Mouse (Mus musculus) mouse embryonic stem cell (cell line): ENCODE results near the gene Arhgef26.

Experiments used
- in situ Hi-C, 2 experiments: fragments of 300-500 bp; cut with MboI; formaldehyde crosslinking; loops; 1 replicate in 1 of 2; 3 replicates in 1 of 2; pipeline ENCODE4 v1.14.3; 2019 to 2020; ENCODE audit warnings: low sequenced_read_pairs in 2 of 2, low pct_unique_long_range_greater_than_20kb in 1 of 2, mixed read lengths in 1 of 2; ENCODE audit not compliant: unreplicated experiment in 1 of 2

The Arhgef26 gene

DNA sequence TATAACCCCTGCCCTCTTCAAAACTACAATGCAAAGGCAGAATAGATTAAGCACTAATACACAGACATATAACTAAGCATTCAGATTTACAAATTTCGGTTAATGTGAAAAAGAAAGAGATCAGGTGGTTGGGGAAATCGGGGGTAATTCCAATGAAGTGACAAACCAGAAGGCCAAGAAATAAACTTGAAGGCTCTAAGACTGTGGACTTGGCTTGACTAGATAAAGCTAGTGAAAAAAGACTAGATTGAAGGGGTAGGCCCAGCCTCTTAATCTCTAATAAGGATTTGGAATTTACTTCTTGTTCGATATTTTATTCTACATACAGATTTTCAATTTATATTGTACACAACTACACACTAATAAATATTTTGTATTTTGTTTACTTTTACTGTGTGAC, at the start of gene Arhgef26:
Gene Arhgef26, plus strand, starts transcription at position 301 of the 400 bp plus-strand sequence.
- in situ Hi-C loops, result no loop called here

DNA sequence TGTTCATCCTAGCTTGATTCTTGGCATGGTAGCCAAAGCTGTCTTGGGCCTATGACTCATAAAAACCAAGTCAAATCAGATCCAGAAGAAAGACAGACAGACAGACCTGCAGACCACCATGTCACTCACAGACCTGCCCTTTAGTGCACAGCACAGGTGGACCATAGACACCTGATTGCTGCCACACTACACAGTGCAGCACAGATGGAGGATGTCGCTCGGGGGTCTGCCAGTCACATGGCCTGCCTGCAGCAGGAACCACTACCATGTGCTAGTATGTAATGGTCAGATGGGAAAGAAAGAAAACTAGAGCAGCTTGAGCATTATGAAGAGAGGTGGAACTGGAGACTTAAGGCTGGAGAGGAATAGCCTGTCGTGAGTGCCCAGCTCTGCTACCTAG, 27.7 kb upstream of the Arhgef26 start:
- in situ Hi-C loops, result no loop called here

DNA sequence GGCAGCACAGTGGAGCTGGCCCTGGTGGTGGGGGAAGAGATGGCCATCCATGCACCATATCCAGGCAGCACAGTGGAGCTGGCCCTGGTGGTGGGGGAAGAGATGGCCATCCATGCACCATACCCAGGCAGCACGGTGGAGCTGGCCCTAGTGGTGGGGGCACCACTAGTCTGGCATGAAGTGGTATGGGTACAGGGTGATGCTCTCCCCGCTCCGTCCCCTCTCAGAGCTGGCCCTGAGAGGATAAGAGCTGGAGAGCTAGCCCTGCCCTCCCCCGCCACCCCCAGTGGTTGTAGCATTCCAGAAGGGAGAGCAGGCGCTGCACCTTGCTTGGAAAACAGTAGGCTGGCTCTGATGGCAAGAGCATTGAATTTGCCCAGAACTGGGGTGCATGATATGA, 26.9 kb upstream of the Arhgef26 start:
- in situ Hi-C loops, result no loop called here

DNA sequence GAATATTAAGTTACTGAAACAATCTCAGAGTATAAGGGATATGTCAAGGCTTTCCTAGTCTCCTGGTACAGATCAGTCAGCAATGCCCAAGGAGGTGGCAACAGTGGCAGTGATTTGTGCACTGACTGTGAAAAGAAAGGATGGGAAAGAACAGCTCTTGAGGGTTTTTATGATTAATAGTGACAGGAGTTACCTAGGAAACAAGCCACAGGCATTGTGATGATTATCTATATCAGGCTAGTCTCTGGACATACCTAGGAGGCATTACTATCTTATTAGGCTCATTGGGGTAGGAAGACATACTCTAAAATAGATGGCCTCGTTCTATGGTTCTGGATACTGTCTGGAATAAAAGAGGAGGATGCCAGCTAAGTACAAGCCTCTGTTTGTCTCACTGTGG, 13.4 kb upstream of the Arhgef26 start:
- in situ Hi-C loops, result no loop called here

DNA sequence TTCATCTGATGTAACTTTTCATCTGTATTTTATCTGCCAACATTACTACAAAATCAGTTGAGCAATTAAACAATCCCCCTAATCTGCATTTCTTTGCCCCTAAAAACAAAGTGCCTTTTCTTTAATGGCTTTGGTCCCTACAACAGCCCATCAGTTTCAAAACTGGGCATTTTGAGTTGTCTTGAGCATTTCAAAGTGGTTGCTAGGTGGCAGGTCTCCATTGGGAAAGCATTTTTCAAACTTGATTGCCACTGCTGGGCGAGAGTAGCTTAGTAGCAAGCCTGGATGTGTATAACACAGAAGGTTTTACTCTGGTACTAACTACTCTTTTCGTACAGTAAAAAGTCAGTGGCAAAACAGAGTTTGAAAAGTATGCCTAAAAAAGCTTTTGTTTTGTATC, 10.2 kb upstream of the Arhgef26 start:
- in situ Hi-C loops, result no loop called here

DNA sequence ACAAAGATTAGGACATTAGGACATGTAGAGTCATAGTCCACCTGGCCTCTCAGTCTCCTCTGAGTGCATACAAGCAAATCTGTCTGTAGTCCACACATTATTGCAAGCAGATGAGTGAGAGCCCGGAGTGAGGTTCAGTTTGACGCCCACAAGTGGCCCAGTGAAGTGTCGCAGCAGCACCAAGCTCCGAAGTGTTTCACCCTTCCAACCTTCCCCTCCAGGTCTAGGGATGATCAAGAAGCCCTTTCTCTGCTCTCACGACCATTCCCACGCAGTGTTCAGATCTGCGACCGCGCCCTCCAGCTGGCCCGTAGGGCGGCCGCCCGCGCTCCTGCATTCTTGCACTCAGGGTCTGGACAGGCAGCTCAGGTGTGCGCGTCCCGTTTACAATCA, 313 bp downstream of the Arhgef26 start:
- in situ Hi-C loops, result no loop called here

DNA sequence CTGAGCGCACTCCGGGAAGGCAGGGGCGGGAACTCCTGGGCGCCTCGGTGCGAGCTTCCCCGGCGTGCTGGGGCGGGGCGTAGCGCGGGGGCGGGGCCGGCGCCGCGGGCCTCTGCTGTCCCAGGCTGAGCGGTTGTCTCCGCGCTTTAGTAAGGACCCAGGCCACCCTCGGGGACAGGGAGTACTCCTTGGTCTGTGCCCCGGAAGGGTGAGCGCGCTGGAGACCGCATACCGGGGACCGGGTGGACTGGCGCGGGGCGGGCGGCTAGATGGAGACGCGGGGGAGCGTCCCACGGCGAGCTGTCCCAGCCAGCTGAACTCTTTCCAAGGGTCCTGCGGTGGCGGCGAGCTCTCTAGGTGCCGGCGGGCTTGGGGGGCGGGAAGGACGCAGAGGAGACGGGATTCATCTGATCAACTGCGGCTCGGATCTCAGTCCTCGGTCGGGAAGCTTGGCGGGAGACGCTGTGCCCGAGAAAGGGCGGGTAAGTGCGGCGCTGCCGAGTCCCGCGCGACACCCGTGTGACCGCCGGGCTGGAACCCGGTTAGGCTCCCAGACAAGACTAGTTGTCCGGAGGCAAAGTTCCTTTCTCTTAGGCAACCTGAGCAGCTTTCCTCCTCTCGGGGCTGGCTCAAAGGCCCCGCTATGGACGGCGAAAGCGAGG, 841 bp downstream of the Arhgef26 start:
- in situ Hi-C loops, result no loop called here

DNA sequence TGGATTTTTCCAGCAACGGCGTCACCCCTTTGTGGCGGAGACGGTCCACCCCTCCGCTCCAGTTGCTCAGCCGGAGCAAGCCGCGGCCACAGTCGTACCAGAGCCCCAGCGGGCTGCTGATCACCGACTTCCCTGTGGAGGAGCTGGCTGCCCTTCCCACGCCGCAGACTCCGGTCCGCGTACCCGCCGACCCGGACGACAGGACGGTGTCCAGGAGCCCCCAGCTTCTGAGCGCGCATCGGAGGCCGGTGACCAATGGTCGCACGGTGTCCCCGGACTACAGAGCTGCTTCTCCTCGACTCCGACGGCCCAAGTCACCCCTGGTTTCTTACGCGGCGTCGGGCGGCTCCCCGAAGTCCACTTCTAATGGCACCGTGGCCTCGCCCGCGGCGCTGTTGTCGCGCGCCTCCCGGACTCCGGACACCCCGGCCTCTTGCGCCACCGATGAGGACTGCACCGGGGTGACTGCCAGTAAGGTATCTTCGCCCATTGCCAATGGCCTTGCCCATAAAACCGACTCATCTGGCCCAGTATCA, 1.4 kb downstream of the Arhgef26 start:
- in situ Hi-C loops, result no loop called here

DNA sequence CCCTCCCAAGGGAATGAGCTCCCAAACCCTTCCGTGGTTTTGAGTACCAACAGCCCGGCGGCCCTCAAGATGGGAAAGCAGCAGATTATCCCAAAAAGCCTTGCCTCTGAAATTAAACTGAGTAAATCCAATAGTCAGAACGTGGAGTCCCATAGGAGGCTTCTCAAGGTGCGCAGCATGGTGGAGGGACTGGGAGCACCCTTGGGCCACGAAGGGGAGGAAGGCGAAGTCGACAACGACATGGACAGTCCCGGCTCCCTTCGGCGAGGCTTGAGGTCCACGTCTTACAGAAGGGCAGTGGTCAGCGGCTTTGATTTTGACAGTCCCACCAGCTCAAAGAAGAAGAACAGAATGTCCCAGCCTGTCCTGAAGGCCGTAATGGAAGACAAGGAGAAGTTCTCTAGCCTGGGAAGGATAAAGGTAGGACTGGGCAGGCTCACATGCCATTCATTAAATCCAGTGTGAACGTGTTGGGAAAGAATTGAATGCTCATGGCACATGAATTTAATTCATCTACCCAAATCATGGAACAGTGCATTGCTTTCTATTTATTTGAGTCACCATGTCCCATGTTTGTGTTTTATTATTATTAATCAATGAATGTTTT, 2.1 kb downstream of the Arhgef26 start:
- in situ Hi-C loops, result no loop called here

DNA sequence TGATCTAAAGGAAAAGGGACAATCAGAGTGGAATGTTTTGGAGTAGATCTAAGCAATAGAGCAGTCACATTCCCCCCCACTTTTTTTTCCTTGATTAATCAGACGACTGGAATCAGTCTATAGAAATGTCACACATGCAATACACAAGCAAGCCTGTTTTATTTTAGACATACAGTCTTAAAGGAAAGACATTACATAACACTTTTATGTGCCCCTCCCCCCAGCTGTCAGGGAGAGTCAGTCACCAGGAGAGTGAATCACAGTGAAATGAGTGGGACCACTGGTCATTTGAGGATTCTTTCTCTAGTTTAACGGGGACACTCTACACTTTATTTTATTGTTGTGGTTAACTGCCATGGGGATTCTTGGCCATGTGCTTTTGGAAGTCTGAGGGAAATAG, 2.7 kb downstream of the Arhgef26 start:
- in situ Hi-C loops, result no loop called here

DNA sequence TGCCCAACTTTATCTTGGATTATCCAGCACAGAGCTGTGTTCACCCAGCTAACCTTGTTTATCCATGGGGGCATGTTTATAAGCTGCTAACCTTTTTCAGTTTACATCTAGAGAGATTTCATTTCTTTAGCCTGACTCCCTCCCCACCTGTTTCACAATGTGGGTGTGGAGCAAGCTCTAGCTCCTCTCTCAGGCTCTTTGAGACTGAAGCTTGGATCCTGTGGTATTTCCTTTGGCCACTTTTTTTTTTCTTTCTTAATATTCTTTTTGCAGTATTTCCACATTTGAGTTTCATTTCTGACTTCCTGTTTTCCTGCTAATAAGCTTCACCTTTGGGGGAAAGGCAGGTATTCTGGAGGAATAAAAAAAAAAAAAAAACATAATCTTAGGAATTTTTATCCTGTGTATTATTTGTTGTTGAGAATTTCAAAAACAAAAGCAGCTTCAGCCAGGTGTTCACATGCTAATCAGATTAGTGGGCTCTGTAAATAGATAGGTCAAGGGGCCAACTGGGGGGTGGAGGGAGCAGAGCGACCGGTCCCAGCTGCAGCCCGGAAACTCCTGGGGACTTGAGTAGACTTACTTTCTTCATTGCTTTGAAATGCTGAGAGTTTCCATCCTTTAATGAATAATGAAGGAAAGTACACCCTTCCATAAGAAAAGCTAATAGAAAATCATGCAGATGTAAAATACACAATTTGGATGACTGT, 3.5 kb downstream of the Arhgef26 start:
- in situ Hi-C loops, result no loop called here

DNA sequence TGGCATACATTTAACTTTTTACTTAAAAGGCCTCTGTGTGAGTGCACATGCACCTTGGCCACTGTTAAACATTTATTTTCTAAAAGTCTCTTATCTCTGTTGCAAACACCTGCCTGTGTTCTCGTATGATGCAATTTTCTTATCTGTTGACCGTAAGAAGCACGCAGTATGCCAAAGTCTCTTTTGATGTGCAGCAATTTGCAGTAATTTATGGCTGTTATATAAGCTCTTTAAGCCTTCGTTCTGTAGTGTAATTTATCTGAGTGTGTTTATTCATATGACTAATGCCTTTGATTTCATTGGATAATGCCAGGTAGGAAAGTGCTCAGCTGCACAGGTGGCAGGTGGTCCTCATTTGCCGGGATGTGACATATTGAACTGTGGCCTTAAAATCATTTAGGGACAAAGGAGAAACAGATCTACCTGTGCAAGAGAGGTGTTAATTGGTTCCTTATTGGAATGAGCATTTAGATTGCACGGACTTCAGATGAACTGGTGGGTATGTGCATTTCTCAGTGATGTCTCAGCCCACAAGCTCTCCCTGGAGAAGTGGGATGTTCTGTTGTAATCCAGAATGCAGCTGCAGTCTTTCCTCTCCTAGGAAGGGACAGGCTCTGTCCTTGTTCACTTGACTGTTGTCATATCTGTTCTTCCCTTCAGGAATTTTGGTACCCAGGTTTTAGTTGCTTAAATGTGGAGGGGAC, 10.5 kb downstream of the Arhgef26 start:
- in situ Hi-C loops, result no loop called here

DNA sequence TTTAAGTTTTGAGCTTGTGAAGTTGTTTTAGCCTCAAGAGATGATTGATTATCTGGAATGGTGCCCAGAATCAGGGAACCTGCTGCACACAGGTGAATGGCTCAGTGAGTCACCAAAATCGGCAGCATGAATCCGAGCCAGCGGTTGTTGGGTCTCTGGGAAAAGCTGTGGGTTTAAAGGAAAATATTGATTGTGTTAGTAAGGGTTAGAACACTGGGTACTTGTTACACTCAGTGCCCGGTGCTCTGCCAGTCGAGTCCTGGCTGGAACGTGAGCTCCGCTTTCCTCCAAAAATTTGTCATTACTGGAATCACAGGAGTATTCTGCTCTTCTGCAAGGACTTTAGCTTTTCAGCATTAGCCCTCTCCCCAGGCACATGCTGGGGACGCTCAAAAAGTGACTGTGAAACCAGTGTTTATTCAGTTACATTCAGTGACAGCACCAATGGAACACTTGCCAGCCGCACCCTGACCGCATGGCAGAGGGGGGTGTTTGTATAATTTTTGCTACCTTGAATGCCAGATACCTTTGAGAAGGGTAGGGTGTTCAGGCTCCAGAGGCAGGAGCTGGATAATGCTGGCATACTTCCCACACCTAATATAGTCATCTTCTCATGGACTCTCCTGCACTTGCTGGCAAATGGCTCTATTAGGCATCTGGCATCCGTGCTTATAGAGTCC, 11.2 kb downstream of the Arhgef26 start:
- in situ Hi-C loops, result no loop called here

DNA sequence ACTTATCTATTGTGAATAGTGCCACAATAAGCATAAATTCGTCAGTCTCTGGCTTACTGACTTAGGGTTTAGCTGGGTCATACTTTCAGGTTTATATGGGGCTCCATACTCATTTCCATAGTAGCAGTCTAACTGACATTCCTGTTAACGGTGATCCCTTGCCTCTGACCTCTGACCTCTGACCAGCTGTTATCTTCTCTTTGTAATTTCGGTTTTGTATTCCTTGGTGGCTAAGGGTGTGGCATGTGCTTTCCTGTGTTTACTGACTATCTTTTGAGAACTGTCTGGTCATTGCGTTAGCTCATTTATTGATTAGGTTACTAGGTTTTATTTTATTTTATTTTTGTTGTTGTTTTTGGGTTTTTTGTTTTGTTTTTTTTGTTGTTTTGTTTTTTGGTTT, 13.9 kb downstream of the Arhgef26 start:
- in situ Hi-C loops, result no loop called here

DNA sequence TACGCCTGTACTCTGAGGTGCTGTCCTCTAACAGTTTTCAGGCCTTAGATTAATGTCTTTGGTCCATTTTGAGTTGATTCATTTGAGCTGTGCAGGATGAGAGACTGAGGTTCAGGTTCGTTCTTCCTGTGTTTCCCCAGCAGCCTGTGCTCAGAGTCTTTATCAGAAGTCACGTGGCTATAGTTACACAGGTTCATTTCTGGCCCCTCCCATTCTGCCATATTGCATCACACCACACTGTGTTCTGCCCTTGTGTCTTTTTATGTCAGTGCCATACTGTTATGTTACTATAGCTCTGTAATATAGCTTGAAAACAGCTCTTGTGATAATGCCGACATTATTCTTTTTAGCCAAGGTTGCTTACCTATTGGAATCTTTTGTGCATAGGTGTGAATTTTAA, 14.7 kb downstream of the Arhgef26 start:
- in situ Hi-C loops, result no loop called here

DNA sequence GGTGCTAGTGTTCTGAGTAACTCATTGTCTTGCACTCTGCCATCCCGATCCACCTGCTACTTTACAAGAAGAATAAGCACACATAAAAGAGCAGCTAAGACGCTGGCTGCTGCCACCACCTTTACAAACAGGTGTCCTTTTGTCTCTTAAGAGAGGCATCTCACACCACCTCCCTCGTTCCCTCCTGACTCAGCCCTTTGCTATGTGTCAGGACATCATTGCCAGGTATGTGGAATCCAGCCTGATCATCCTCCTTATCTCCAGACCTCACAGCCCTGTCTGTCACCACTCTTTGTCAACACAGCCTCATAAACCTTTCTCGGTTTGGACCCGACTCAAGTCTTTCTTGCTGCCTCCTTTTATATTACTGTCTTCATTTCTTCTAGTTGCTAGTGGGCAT, 29.7 kb downstream of the Arhgef26 start:
- in situ Hi-C loops, result no loop called here

DNA sequence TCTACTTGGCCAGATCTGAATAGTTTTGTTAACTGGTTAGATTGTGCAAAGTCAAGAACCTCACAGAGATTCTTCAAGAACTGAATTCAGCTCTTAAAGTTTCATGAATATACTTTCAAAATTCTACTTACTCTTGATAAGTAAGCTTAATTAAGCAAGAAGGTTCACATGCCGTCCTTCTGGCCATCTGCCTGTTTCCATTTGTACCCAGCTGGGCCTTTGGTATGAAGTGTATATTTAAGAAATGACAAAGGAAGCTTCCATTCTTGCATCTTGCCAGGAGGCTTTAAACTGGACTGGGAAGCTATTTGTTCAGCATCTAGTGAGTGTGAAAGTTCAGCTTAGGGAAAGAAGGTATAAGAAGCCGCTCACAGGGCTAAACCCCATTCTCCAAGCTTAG, 34.7 kb downstream of the Arhgef26 start:
- in situ Hi-C loops, result no loop called here

DNA sequence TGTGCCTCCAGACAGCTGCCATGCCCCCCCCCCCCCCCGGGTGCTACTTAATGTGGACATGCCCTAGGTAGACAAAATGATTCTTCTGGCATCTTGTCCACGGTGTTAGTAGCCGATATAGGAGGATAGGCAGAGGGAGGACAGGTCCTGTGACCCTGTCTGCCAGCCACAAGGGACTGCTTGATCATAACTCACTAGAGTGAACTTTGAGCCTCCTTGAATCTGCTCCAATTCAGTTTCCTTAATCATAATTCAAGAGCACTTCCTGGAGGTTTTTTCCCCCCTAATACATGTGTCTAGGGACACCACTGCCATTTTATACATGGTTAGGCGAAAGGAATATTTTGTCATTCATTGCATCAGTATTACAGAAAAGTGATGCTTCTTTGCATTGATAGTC, 36.2 kb downstream of the Arhgef26 start:
- in situ Hi-C loops, result no loop called here

DNA sequence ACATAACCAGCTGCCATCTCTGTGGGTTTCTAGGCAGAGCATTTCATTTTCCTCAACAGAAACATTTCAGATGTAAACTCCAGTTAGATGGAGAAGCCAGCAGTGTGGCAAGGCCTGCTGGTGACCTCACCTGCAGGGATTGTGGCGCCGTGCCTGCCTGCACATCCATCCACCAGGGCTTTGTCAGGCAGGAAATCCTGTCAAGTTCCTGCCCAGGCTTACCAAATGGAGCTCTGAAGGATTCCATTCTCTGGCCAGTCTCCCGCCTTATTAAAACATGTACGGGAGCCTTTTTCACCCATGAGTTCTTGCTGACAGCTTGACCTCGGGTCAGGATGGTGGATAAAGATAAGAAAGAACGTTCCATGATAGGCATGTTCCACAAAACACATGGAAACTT, 36.7 kb downstream of the Arhgef26 start:
- in situ Hi-C loops, result no loop called here
